ENCODE assay signal across 13 mouse cellular contexts in the genomic region with DNA sequence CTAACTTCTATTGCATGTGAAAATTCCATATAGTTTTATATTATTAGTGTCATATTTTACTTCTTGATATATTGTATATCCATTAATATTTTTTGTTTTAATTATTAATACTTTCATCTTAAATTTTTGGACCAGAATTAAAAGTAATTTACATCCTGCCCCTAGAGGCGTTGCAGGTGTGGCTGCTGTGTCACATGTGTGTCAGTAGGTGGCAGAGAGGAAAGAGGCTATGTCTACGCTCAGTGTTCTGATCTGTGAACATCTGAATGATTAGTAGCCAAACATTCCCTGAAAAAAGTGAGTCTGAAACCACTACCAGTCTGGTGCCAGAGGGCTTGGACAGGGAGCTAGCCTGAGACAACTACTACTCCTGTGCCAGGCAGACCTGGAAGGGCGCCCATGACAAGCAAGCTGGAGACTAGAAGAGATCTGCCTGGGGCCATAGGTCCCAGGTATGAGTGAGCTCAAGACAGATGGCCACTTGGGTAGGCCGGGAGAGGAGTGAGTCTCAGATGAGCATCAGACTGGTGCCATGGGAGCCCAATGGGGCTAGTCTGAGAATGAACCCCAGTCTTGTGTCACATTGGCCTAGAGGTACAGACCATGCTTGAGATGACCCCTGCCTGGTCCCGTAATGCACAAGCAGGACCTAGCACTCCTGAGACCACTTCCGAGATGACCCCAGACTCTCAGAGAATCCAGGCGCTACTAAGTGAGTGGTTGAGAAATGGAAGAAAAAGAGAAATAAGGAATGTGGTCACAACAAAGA.
DNase-seq lines count a peak whose midpoint lies in the region; ATAC-seq and TF ChIP-seq lines count a peak whose summit lies in the region.
"Had no signal": no experiment of that assay in that cellular context is flagged by ENCODE, and none has a peak within 500 bp of the region (broad histone marks: within the 10 kb centered on the region; RNA-seq: fewer than 3 reads in every experiment).

No protein-coding gene starts in this region.

- H3K79me2 ChIP-seq in liver, adult 2 months (ENCODE audit: control insufficient read depth, insufficient read depth, low read length), result peaks cover 44% of the 10 kb centered on the region

- no peak overlapping the region for H3K9ac ChIP-seq in forebrain, embryonic 16.5 days (replicated peaks; ENCODE audit: low read depth, low read length)
- no peak overlapping the region for H3K9ac ChIP-seq in forebrain, embryonic 11.5 days (ENCODE audit: low read length)
- H3K9ac ChIP-seq in liver, adult 2 months (ENCODE audit: low read depth, low read length), result no peak overlapping the region
- no peak overlapping the region for H3K9ac ChIP-seq in liver, embryonic 11.5 days (ENCODE audit: low read depth, low read length)
- H3K9ac ChIP-seq: limb, embryonic 13.5 days had no signal

- DNase-seq in forebrain, embryonic 11.5 days (ENCODE audit: low spot score), result no peak
- DNase-seq in liver, adult 2 months (ENCODE audit: extremely low read depth, low read depth, low spot score), result peak; percentile 65
- no peak for DNase-seq in liver, embryonic 11.5 days (ENCODE audit: low spot score)
- peak; percentile 58 for DNase-seq in cerebellum, adult 11 months
- peak; percentile 64 to 76 for DNase-seq in cerebellum, postnatal 36 days
- DNase-seq in spleen, postnatal 14 days (ENCODE audit: low spot score in 2 of 2), result no peak
- no peak for DNase-seq in layer of hippocampus, adult 11-12 months (ENCODE audit: low spot score)
- DNase-seq: right cerebral cortex, adult 18-20 months; thymus, postnatal 4 days had no signal

- no peak overlapping the region for H3K4me2 ChIP-seq in forebrain, embryonic 16.5 days (ENCODE audit: low read length)
- H3K4me2 ChIP-seq in forebrain, embryonic 11.5 days (ENCODE audit: low read depth, low read length, severe bottlenecking), result no peak overlapping the region
- H3K4me2 ChIP-seq in liver, embryonic 11.5 days, result no peak overlapping the region
- H3K4me2 ChIP-seq: limb, embryonic 13.5 days had no signal

- no peak; the same call in 1 of the 2 replicates for TF ChIP-seq CTCF in liver, adult 2 months (IDR thresholded peaks at IDR 0.05; ENCODE audit: low read depth, low read length)

- WGBS in forebrain, embryonic 16.5 days, result 92% methylated on average over 7 of the region's 7 CpGs
- WGBS in forebrain, embryonic 11.5 days, result 93% methylated on average over 7 of the region's 7 CpGs
- 86% methylated on average over 7 of the region's 7 CpGs for WGBS in liver, adult 2 months
- 90% methylated on average over 7 of the region's 7 CpGs for WGBS in liver, embryonic 11.5 days

- H3K9me3 ChIP-seq in forebrain, embryonic 16.5 days (ENCODE audit: control insufficient read depth, low read length), result no peaks in the 10 kb centered on the region
- H3K9me3 ChIP-seq in forebrain, embryonic 11.5 days (ENCODE audit: control insufficient read depth, low read length), result no peaks in the 10 kb centered on the region
- H3K9me3 ChIP-seq in liver, embryonic 11.5 days (ENCODE audit: control insufficient read depth, low read length), result no peaks in the 10 kb centered on the region
- H3K9me3 ChIP-seq: heart, embryonic 10.5 days; limb, embryonic 13.5 days had no signal

- H3K4me3 ChIP-seq in forebrain, embryonic 16.5 days (replicated peaks; ENCODE audit: low read length), result no peak overlapping the region
- no peak overlapping the region for H3K4me3 ChIP-seq in forebrain, embryonic 11.5 days (ENCODE audit: low read depth, low read length)
- no peak overlapping the region for H3K4me3 ChIP-seq in liver, adult 2 months (ENCODE audit: insufficient read depth, low read depth, low read length)
- H3K4me3 ChIP-seq in liver, embryonic 11.5 days (ENCODE audit: low read depth, low read length), result no peak overlapping the region
- H3K4me3 ChIP-seq: heart, embryonic 10.5 days; limb, embryonic 13.5 days had no signal

- H3K27ac ChIP-seq in forebrain, embryonic 16.5 days (ENCODE audit: low read length), result no peak overlapping the region
- no peak overlapping the region for H3K27ac ChIP-seq in forebrain, embryonic 11.5 days (ENCODE audit: low read depth, low read length)
- no peak overlapping the region for H3K27ac ChIP-seq in liver, adult 2 months (replicated peaks; ENCODE audit: insufficient read depth, low read depth, low read length)
- H3K27ac ChIP-seq in liver, embryonic 11.5 days (ENCODE audit: low read depth, low read length), result no peak overlapping the region
- H3K27ac ChIP-seq: heart, embryonic 10.5 days; limb, embryonic 13.5 days; macrophage had no signal

- no peaks in the 10 kb centered on the region for H3K36me3 ChIP-seq in forebrain, embryonic 16.5 days (ENCODE audit: control insufficient read depth, insufficient read depth)
- no peaks in the 10 kb centered on the region; the same call in 1 of the 2 replicates for H3K36me3 ChIP-seq in forebrain, embryonic 11.5 days (ENCODE audit: control insufficient read depth, insufficient read depth, low read length)
- no peaks in the 10 kb centered on the region for H3K36me3 ChIP-seq in liver, adult 2 months (ENCODE audit: control insufficient read depth, insufficient read depth, low read length)
- peaks cover 6% of the 10 kb centered on the region; the same call in 1 of the 2 replicates for H3K36me3 ChIP-seq in liver, embryonic 11.5 days (ENCODE audit: control insufficient read depth, insufficient read depth, low read length)
- H3K36me3 ChIP-seq: limb, embryonic 13.5 days had no signal

- no peaks in the 10 kb centered on the region for H3K27me3 ChIP-seq in forebrain, embryonic 16.5 days (replicated peaks; ENCODE audit: control insufficient read depth, insufficient read depth, low read length)
- no peaks in the 10 kb centered on the region for H3K27me3 ChIP-seq in forebrain, embryonic 11.5 days (ENCODE audit: control insufficient read depth, insufficient read depth, low read length)
- H3K27me3 ChIP-seq in liver, adult 2 months (ENCODE audit: control insufficient read depth, insufficient read depth, low read length), result no peaks in the 10 kb centered on the region
- no peaks in the 10 kb centered on the region for H3K27me3 ChIP-seq in liver, embryonic 11.5 days (replicated peaks; ENCODE audit: control insufficient read depth, insufficient read depth, low read length)
- H3K27me3 ChIP-seq: limb, embryonic 13.5 days had no signal

- peaks cover 4% of the 10 kb centered on the region for H3K4me1 ChIP-seq in forebrain, embryonic 16.5 days (replicated peaks; ENCODE audit: control insufficient read depth, insufficient read depth, low read length)
- no peaks in the 10 kb centered on the region for H3K4me1 ChIP-seq in forebrain, embryonic 11.5 days (replicated peaks; ENCODE audit: control insufficient read depth, insufficient read depth, low read length)
- H3K4me1 ChIP-seq in liver, adult 2 months (ENCODE audit: control insufficient read depth, insufficient read depth, low read length), result peaks cover 3% of the 10 kb centered on the region; the same call in 1 of the 2 replicates
- no peaks in the 10 kb centered on the region for H3K4me1 ChIP-seq in liver, embryonic 11.5 days (replicated peaks; ENCODE audit: control insufficient read depth, insufficient read depth, low read length)

- TF ChIP-seq POLR2A in liver, adult 2 months (IDR thresholded peaks at IDR 0.05; ENCODE audit: extremely low read depth, insufficient read depth, low read length), result no peak

- ATAC-seq in forebrain, embryonic 16.5 days, result 0 out of 2 replicates have a peak, but pooled peaks have one; percentile 26
- no peak; the same call in 1 of the 2 replicates for ATAC-seq in forebrain, embryonic 11.5 days (replicated peaks; ENCODE audit: low FRiP score)
- no peak for ATAC-seq in liver, embryonic 11.5 days (replicated peaks; ENCODE audit: low FRiP score)

Comparison
In these comparisons a context has a peak if more than half of its experiments do, and no peak if none do; other contexts are left out.
1. DNase-seq: peak in liver, adult 2 months (single experiment), cerebellum, adult 11 months (single experiment) and cerebellum, postnatal 36 days (2 of 2); none in forebrain, embryonic 11.5 days (single experiment), liver, embryonic 11.5 days (single experiment), spleen, postnatal 14 days (0 of 2) and layer of hippocampus, adult 11-12 months (single experiment).